Mouse (Mus musculus) cerebellum, adult 2 months (tissue): ENCODE measurements around the gene Pawr. TPM values are rescaled to one million over a fixed set of nuclear protein-coding genes. Genes with fewer than 3 reads are reported as not detected.

Experiments used
- DNase-seq, 2 experiments: peaks; one replicate each; pipeline ENCODE4 v3.0.0; 2021
- H3K27ac ChIP-seq: fragments of 200-500 bp; 2 replicates; pipeline ENCODE4 v1.5.1; 2012; ENCODE audit warnings: low read length, control low read depth, inconsistent platforms; ENCODE audit not compliant: insufficient read depth
- H3K27me3 ChIP-seq: fragments of 200-500 bp; 2 replicates; pipeline ENCODE4 v1.6.1; 2012; ENCODE audit warnings: inconsistent platforms, mild to moderate bottlenecking, low read length, moderate library complexity; ENCODE audit not compliant: control insufficient read depth, insufficient read depth
- H3K4me1 ChIP-seq: fragments of 200-500 bp; 2 replicates; pipeline ENCODE4 v1.6.1; 2011; ENCODE audit warnings: low read length; ENCODE audit not compliant: control insufficient read depth, insufficient read depth
- H3K4me3 ChIP-seq: fragments of 200-500 bp; replicated peaks from 2 replicates; pipeline ENCODE3; 2011; ENCODE audit warnings: mild to moderate bottlenecking, low read depth, low read length, control low read depth; ENCODE audit not compliant: insufficient read depth
- CTCF ChIP-seq: fragments of 200-500 bp; IDR thresholded peaks from 2 replicates; pipeline ENCODE4 v1.5.1; 2011; ENCODE audit warnings: low read depth, mild to moderate bottlenecking, control low read depth, low read length, moderate library complexity, borderline replicate concordance; ENCODE audit not compliant: insufficient read depth
- POLR2A ChIP-seq: fragments of 200-500 bp; IDR thresholded peaks from 2 replicates; pipeline ENCODE4 v1.6.1; 2011; ENCODE audit warnings: low read length, control low read depth, borderline replicate concordance; ENCODE audit not compliant: insufficient read depth
- WGBS: fragments of 180-500 bp; shearing (Covaris S2); methylation state at CpG from one replicate; pipeline ENCODE4 v1.1.7; 2018; 5-methylcytosine and 5-hydroxymethylcytosine counted together
- polyA plus RNA-seq: library from polyadenylated mRNA; depleted of rRNA; stranded (reverse); fragments of >200 nt; gene quantifications from 2 replicates; pipeline ENCODE4 v1.2.3, GENCODE M21; 2012; rRNA removed

The Pawr gene
- polyA plus RNA-seq, 1 experiment = 1.3 TPM

- H3K27ac ChIP-seq = no peak overlapping the region
- no peaks in the 10 kb centered on the region for H3K27me3 ChIP-seq
- WGBS = 84% methylated on average over 8 of the region's 8 CpGs
- no peaks in the 10 kb centered on the region for H3K4me1 ChIP-seq
- no peak overlapping the region for H3K4me3 ChIP-seq
- TF ChIP-seq CTCF (no peak), POLR2A (no peak)
- no peak for DNase-seq
These were observed 119.6 kb downstream of the Pawr start for GRCm38 (mm10) chr10:108451516-108451915.

- DNase-seq = no peak
- Histone ChIP-seq H3K4me1 (no peaks in the 10 kb centered on the region), H3K27me3 (no peaks in the 10 kb centered on the region), H3K4me3 (no peak overlapping the region), H3K27ac (no peak overlapping the region)
- 90% methylated on average over 9 of the region's 9 CpGs for WGBS
- TF ChIP-seq CTCF (no peak), POLR2A (no peak)
These were observed 120.5 kb downstream of the Pawr start for GRCm38 (mm10) chr10:108452421-108452820.

DNA sequence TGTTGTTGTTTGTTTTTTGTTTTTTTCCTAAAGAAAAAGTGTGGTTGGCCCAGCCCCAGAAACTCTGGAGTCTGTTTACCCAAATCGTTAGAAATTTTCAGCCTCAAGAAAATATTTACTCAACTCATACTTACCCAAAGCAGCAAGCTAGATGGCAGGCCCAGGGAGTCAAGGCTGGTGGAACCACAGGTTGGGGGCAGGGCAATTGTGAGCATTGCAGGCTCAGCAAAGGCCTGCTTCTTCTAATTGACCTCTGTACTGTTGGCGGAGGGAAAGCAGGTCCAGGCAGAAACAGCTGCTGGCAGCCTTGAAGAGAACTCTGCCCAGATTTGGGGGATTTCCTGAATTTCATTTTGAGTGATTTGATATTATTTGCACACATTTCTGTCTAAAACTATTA is 121.6 kb downstream of the Pawr start:
- Histone ChIP-seq H3K4me1 (no peaks in the 10 kb centered on the region), H3K27me3 (no peaks in the 10 kb centered on the region), H3K27ac (no peak overlapping the region), H3K4me3 (no peak overlapping the region)
- no peak for TF ChIP-seq CTCF
- no peak for TF ChIP-seq POLR2A
- 75% methylated on average over 2 of the region's 2 CpGs for WGBS
- DNase-seq = no peak

DNA sequence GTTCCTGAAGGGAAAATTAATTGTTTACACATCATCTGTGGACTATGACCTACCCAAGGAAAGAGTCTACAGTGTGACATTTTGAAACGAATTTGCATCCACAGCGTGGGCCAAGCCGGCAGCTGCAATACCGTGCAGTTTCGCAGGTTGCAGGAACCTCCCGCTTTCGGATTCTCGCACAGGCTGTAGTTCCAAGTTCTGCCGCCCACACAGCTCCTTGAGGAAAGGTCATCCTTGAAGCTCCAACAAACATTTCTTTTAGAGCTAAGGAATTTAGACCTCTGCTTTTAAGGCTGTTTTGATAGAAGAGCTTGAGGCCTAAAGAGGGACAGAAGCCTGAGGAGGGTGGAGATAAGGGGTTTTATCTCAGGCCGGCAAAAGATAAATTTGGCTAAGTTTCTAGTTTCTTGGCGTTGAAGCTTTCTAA is 122.8 kb downstream of the Pawr start:
- DNase-seq = no peak
- Histone ChIP-seq H3K27ac (no peak overlapping the region), H3K27me3 (no peaks in the 10 kb centered on the region), H3K4me1 (no peaks in the 10 kb centered on the region), H3K4me3 (no peak overlapping the region)
- TF ChIP-seq POLR2A (no peak), CTCF (no peak)
- 86% methylated on average over 11 of the region's 11 CpGs for WGBS

DNA sequence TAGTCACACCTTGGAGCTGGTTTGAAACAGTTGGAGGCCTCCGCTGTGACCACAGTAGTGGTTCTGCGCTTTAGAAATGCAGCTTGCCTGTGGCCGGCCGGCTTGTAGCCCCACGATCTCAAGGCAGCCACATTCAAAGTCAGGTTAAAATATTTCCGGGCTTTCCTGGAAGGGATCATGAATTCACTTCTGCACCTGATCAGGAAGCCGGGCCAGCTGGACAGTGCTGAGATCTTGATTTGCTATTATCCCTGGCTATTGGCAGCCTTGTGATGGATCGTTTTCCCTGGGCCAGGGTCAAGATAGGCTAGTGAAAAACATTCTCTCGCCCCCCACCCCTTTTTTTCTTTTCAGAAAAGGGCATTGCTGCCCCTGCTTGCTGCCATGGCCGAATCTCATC is 123.3 kb downstream of the Pawr start:
- TF ChIP-seq POLR2A = no peak
- TF ChIP-seq CTCF = no peak
- H3K27me3 ChIP-seq = no peaks in the 10 kb centered on the region
- 71% methylated on average over 10 of the region's 10 CpGs for WGBS
- DNase-seq = no peak
- H3K4me3 ChIP-seq = no peak overlapping the region
- H3K27ac ChIP-seq = no peak overlapping the region
- H3K4me1 ChIP-seq = no peaks in the 10 kb centered on the region

DNA sequence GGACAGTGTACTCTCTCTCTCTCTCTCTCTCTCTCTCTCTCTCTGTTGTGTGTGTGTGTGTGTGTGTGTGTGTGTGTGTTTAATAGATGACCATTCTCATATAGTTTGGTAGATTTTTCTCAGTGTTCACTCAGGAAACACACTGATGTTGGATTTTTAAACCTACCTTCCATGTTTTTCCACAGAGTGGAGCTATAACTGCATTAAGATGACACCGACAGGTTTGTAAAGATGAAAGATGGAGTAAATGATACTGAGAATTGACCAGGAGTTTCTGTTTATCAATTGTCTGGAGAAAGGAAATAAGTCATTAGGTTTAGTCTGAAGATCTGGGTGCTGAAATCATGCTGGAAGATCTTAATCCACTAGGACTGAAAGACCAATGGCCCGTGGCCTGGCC is 124.0 kb downstream of the Pawr start:
- no peaks in the 10 kb centered on the region for H3K4me1 ChIP-seq
- peak in 1 of 2 experiments; percentile 14 for DNase-seq
- H3K27me3 ChIP-seq = no peaks in the 10 kb centered on the region
- H3K27ac ChIP-seq = no peak overlapping the region
- WGBS = 91% methylated on average over 2 of the region's 2 CpGs
- no peak overlapping the region for H3K4me3 ChIP-seq
- TF ChIP-seq CTCF (no peak), POLR2A (no peak)

DNA sequence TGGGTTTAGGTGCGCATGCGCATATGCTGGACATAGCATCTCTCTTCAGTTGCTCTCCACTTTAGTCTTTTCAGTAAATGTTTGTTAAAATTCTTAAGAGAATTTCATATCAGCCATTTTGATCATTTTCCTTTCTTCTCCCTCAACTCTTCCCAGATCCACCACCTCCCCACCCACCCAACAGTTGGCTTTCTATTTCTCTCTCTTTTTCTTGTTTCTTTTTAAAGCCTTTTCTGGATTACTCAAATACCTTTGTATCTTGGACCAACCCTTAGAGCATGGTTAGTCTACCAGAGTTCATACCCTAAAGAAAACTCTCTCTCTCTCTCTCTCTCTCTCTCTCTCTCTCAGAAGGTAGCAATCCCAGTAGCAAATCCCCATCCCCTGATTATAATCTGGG is 125.1 kb downstream of the Pawr start:
- TF ChIP-seq CTCF (no peak), POLR2A (no peak)
- 100% methylated on average over 2 of the region's 2 CpGs for WGBS
- no peak for DNase-seq
- H3K4me1 ChIP-seq = no peaks in the 10 kb centered on the region
- H3K4me3 ChIP-seq = no peak overlapping the region
- no peaks in the 10 kb centered on the region for H3K27me3 ChIP-seq
- no peak overlapping the region for H3K27ac ChIP-seq

DNA sequence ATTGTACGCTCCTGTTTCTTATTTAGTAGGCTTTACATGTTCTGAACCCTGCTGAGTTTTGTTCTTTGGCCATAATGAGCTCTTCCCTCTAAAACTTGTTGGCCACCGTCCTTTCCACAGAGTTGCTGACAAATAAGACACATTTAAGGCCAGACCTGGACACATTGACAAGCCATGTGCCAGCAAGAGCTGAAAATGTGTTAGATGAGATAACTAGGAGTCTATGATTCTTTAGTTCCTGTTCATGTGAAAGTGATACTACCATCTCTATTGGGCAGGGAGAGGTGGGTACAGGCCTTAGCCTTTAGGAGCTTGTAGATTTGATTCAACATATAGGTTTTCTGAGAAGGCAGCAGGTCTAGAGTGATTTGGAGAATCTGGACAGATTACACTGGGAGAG is 129.9 kb downstream of the Pawr start:
- no peaks in the 10 kb centered on the region for H3K27me3 ChIP-seq
- TF ChIP-seq POLR2A (no peak), CTCF (no peak)
- no peak overlapping the region for H3K4me3 ChIP-seq
- H3K4me1 ChIP-seq = no peaks in the 10 kb centered on the region
- H3K27ac ChIP-seq = no peak overlapping the region
- WGBS = 73% methylated on average over 2 of the region's 2 CpGs
- DNase-seq = no peak

Other genes with a start within 250 kb of the Pawr start
- 60.6 and 61.1 TPM in 2 replicates for gene Ppp1r12a, start 169.9 kb upstream of the Pawr start, polyA plus RNA-seq